Mouse (Mus musculus) kidney, postnatal 4 days (tissue): ENCODE measurements at regions not wholly inside any gene's neighbourhood (a gene's known extent, or its start where the extent isn't known, plus 50 kb on each side); places are given as distances from the start of the nearest gene placed in this dataset.

Source experiments
- DNase-seq, 2 experiments: peaks; one replicate each; pipeline ENCODE4 v3.0.0; 2021; ENCODE audit warnings: mixed read lengths in 2 of 2

- DNase-seq, result peak; percentile 37 to 57
These were observed 86.5 kb upstream of the Gm11983 start for GRCm38 (mm10) chr11:6923917-6924316.

GRCm38 (mm10) chr11:6918546-6918945 is 81.1 kb upstream of the Gm11983 start:
- no peak for DNase-seq

GRCm38 (mm10) chr11:6905630-6906029 is 68.2 kb upstream of the Gm11983 start:
- DNase-seq, result no peak

- peak in 1 of 2 experiments; percentile 31 for DNase-seq
These were observed 65.5 kb upstream of the Gm11983 start for GRCm38 (mm10) chr11:6902991-6903390.

GRCm38 (mm10) chr11:6902271-6902670 is 64.8 kb upstream of the Gm11983 start:
- DNase-seq, result no peak

GRCm38 (mm10) chr11:6900769-6901481 is 63.5 kb upstream of the Gm11983 start:
- no peak for DNase-seq

GRCm38 (mm10) chr11:6900357-6900756 is 62.9 kb upstream of the Gm11983 start:
- no peak for DNase-seq

- no peak for DNase-seq
These were observed 62.0 kb upstream of the Gm11983 start for GRCm38 (mm10) chr11:6899271-6900005.

GRCm38 (mm10) chr11:6898357-6899097 is 61.1 kb upstream of the Gm11983 start:
- DNase-seq, result no peak

- peak; percentile 48 to 66 for DNase-seq
These were observed 58.3 kb upstream of the Gm11983 start for GRCm38 (mm10) chr11:6895786-6896093.

- peak; percentile 31 to 60 for DNase-seq
These were observed 57.7 kb upstream of the Gm11983 start for GRCm38 (mm10) chr11:6894911-6895785.

- no peak for DNase-seq
These were observed 56.3 kb upstream of the Gm11983 start for GRCm38 (mm10) chr11:6893734-6894133.

- DNase-seq, result no peak
These were observed 55.6 kb upstream of the Gm11983 start for GRCm38 (mm10) chr11:6893063-6893462.

GRCm38 (mm10) chr11:6890450-6890849 is 53.0 kb upstream of the Gm11983 start:
- DNase-seq, result no peak

GRCm38 (mm10) chr11:6889660-6890185 is 52.3 kb upstream of the Gm11983 start:
- no peak for DNase-seq

- no peak for DNase-seq
These were observed 51.7 kb upstream of the Gm11983 start for GRCm38 (mm10) chr11:6889120-6889519.
